Mouse (Mus musculus) brain, embryonic 18.5 days (tissue): ENCODE data around the gene Comp.

Source experiments
- DNase-seq: peaks from one replicate; pipeline ENCODE4 v3.0.0-alpha.2; 2012; ENCODE audit warnings: low read depth, low spot score

Gene Comp

GRCm38 (mm10) chr8:70373397-70374317 is at the start of gene Comp:
Gene Comp, plus strand, starts transcription at chr8:70373558.
- no peak for DNase-seq

- no peak for DNase-seq
These were observed 49.6 kb upstream of the Comp start for GRCm38 (mm10) chr8:70323716-70324115.

- no peak for DNase-seq
These were observed 45.8 kb upstream of the Comp start for GRCm38 (mm10) chr8:70327512-70327911.

- no peak for DNase-seq
These were observed 44.1 kb upstream of the Comp start, which contains the start of gene Gdf1 for GRCm38 (mm10) chr8:70329124-70329834. Gene Gdf1, plus strand, starts transcription at chr8:70329817.

GRCm38 (mm10) chr8:70329835-70330740 is 43.3 kb upstream of the Comp start:
- DNase-seq, result no peak

GRCm38 (mm10) chr8:70330741-70331364 is 42.5 kb upstream of the Comp start:
- DNase-seq, result no peak

GRCm38 (mm10) chr8:70331526-70331925 is 41.8 kb upstream of the Comp start:
- DNase-seq, result no peak

- DNase-seq, result no peak
These were observed 41.1 kb upstream of the Comp start for GRCm38 (mm10) chr8:70332070-70332877.

- DNase-seq, result no peak
These were observed 40.5 kb upstream of the Comp start for GRCm38 (mm10) chr8:70332878-70333202.

- no peak for DNase-seq
These were observed 34.4 kb upstream of the Comp start for GRCm38 (mm10) chr8:70338931-70339330.

- no peak for DNase-seq
These were observed 32.7 kb upstream of the Comp start for GRCm38 (mm10) chr8:70340659-70341058.

- no peak for DNase-seq
These were observed 31.4 kb upstream of the Comp start for GRCm38 (mm10) chr8:70342007-70342406.

- no peak for DNase-seq
These were observed 30.3 kb upstream of the Comp start for GRCm38 (mm10) chr8:70343076-70343475.

GRCm38 (mm10) chr8:70343696-70344095 is 29.7 kb upstream of the Comp start:
- no peak for DNase-seq

GRCm38 (mm10) chr8:70344279-70344678 is 29.1 kb upstream of the Comp start:
- DNase-seq, result no peak

GRCm38 (mm10) chr8:70347443-70347842 is 25.9 kb upstream of the Comp start:
- DNase-seq, result no peak

GRCm38 (mm10) chr8:70347860-70348420 is 25.4 kb upstream of the Comp start:
- no peak for DNase-seq

GRCm38 (mm10) chr8:70351035-70351999 is 22.0 kb upstream of the Comp start:
- DNase-seq, result no peak

GRCm38 (mm10) chr8:70352000-70352384 is 21.4 kb upstream of the Comp start:
- DNase-seq, result no peak
